Mouse (Mus musculus) limb, embryonic 12.5 days (tissue): ENCODE data around the gene Bbs10. TPM values are rescaled to one million over a fixed set of nuclear protein-coding genes. Genes with fewer than 3 reads are reported as not detected.

Experiments
- ATAC-seq: fragments of 200-750 bp; cut with Nextera tagmentation; 2 replicates; pipeline ENCODE4 v1.8.0; 2017; ENCODE audit warnings: low read depth, moderate TSS enrichment; ENCODE audit not compliant: insufficient number of reproducible peaks, insufficient read depth, low FRiP score, low TSS enrichment
- H3K27ac ChIP-seq: fragments of 300-500 bp; sonication (generic); 2 replicates; pipeline ENCODE4 v1.5.1; 2016; ENCODE audit warnings: mild to moderate bottlenecking, moderate library complexity
- H3K27me3 ChIP-seq: fragments of 300-500 bp; sonication (generic); 2 replicates; pipeline ENCODE4 v1.6.1; 2016; ENCODE audit warnings: mild to moderate bottlenecking, moderate library complexity
- H3K36me3 ChIP-seq: fragments of 300-500 bp; sonication (generic); 2 replicates; pipeline ENCODE4 v1.6.1; 2016; ENCODE audit warnings: mild to moderate bottlenecking, moderate library complexity
- H3K4me1 ChIP-seq: fragments of 300-500 bp; sonication (generic); replicated peaks from 2 replicates; pipeline ENCODE4 v1.6.1; 2016
- H3K4me2 ChIP-seq: fragments of 300-500 bp; sonication (generic); 2 replicates; pipeline ENCODE4 v1.6.1; 2016; ENCODE audit warnings: mild to moderate bottlenecking, moderate library complexity
- H3K4me3 ChIP-seq: fragments of 300-500 bp; sonication (generic); replicated peaks from 2 replicates; pipeline ENCODE4 v1.5.1; 2016; ENCODE audit warnings: mild to moderate bottlenecking
- H3K9ac ChIP-seq: fragments of 300-500 bp; sonication (generic); replicated peaks from 2 replicates; pipeline ENCODE4 v1.6.1; 2016; ENCODE audit warnings: mild to moderate bottlenecking, moderate library complexity
- H3K9me3 ChIP-seq: fragments of 300-500 bp; sonication (generic); 2 replicates; pipeline ENCODE4 v1.6.1; 2016; ENCODE audit warnings: mild to moderate bottlenecking, moderate library complexity
- WGBS: fragments of 180-500 bp; shearing (Covaris S2); methylation state at CpG from one replicate; pipeline ENCODE4 v1.1.7; 2016; 5-methylcytosine and 5-hydroxymethylcytosine counted together
- polyA plus RNA-seq: library from polyadenylated mRNA; unstranded; fragments of >200 nt; fragmentation: Nextera tagmentation; extraction: Ambion mirVana; gene quantifications from 2 replicates; pipeline ENCODE4 v1.2.1, GENCODE M21; 2016

Gene Bbs10
- polyA plus RNA-seq, 1 experiment from 2014 or later, result 6.8 TPM

DNA sequence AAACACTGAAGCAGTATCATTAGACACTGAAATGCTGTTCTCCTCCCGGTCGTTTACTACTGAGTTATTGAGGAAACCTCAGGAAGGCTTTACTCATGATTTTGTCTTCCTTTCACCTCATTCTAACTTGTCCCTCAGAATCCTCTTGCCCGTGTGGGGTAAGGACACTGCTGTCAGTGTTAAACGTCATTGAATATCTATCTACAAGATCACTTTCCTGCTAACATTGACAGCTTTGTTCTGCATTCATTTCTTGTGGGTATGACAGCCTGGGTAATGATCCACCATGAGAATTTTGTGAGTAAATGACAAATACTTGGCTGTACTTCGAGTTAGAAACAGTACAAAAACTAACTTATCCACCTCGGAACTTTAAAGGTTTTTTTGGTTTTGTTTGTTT lies 848 bp upstream of the Bbs10 start:
- Histone ChIP-seq H3K4me3 (peak overlapping the region; percentile 68), H3K9me3 (no peaks in the 10 kb centered on the region), H3K4me2 (peak overlapping the region; percentile 55), H3K36me3 (peaks cover 13% of the 10 kb centered on the region), H3K27me3 (no peaks in the 10 kb centered on the region), H3K4me1 (0 out of 2 replicates have a peak, but pooled peaks cover 5% of the 10 kb centered on the region), H3K27ac (no peak overlapping the region), H3K9ac (no peak overlapping the region)
- 51% methylated on average over 6 of the region's 6 CpGs for WGBS
- no peak for ATAC-seq

DNA sequence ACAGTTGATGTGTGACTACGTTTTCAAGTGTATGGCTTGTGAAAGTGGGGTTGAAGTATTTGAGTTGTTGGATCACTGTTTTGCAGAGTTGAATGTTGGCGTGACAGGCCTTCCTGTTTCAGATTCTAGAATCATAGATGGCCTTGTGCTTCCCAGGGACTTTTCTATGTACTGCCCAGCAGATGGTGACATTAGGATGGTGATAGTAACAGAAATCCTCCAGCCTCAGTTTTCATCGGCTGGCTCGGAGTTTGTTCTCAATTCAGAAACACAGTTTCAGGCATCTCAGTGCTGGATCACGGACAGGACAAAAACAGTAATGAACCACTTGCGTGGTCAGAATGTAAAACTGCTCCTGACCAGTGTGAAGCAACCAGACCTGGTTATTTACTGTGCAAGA lies 1.1 kb downstream of the Bbs10 start:
- no peak for ATAC-seq
- 0 out of 2 replicates have a peak overlapping the region, but pooled peaks have one; percentile 55 for H3K4me2 ChIP-seq
- H3K27ac ChIP-seq, result no peak overlapping the region

DNA sequence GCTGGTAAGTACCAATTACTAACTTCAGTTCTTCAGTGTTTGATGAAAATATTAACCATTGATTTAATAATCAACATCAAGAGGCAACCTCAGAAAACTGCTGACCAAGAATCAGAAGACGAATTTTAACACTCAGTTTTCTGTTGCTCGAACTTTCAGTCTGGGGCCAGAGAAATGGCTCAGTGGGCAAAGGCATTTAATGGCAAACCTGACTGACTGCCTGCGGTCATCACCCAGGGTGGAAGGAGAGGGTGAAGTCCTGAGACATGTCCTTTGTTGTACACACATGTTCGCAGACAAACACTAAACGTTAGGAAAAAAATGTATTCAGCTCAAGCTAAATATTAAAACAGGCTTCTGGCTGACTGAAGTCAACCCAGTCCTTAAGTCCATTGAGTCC lies 2.6 kb downstream of the Bbs10 start:
- Histone ChIP-seq H3K36me3 (peaks cover 8% of the 10 kb centered on the region; the same call in 1 of the 2 replicates), H3K27me3 (no peaks in the 10 kb centered on the region), H3K4me2 (no peak overlapping the region), H3K4me1 (0 out of 2 replicates have a peak, but pooled peaks cover 5% of the 10 kb centered on the region), H3K9ac (no peak overlapping the region), H3K9me3 (no peaks in the 10 kb centered on the region), H3K27ac (no peak overlapping the region), H3K4me3 (no peak overlapping the region)
- ATAC-seq, result no peak
- 93% methylated on average over 5 of the region's 5 CpGs for WGBS

More for the DNA sequence above, 1.1 kb downstream of the Bbs10 start:
- Histone ChIP-seq H3K9ac (no peak overlapping the region), H3K36me3 (peaks cover 8% of the 10 kb centered on the region; the same call in 1 of the 2 replicates), H3K4me1 (0 out of 2 replicates have a peak, but pooled peaks cover 5% of the 10 kb centered on the region), H3K4me3 (0 out of 2 replicates have a peak overlapping the region, but pooled peaks have one; percentile 5), H3K9me3 (no peaks in the 10 kb centered on the region), H3K27me3 (no peaks in the 10 kb centered on the region)
- WGBS, result 90% methylated on average over 6 of the region's 6 CpGs

DNA sequence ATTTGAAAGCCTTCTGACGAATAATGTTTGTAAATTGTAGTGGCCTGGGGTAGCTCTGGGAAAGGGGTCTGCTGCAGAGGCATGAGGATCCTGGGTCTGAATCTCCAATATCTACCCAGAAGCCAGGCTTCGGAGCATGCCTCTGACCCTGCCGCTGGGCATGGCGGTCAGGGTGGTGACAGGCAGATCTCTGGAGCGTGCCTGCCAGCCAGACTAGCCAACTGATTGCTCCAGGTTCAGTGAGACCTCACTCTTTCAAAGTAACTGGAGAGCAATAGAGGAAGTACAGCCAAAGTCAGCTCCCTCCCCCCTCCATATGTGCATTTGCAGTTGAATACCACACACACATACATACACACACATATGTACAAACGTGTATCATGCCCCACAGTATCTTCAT lies 4.0 kb downstream of the Bbs10 start:
- H3K27me3 ChIP-seq, result no peaks in the 10 kb centered on the region
- no peak overlapping the region for H3K4me2 ChIP-seq
- H3K4me1 ChIP-seq, result 0 out of 2 replicates have a peak, but pooled peaks cover 5% of the 10 kb centered on the region
- no peak overlapping the region for H3K27ac ChIP-seq
- no peaks in the 10 kb centered on the region for H3K9me3 ChIP-seq
- no peak overlapping the region for H3K9ac ChIP-seq
- no peak for ATAC-seq
- H3K4me3 ChIP-seq, result no peak overlapping the region
- H3K36me3 ChIP-seq, result peaks cover 8% of the 10 kb centered on the region; the same call in 1 of the 2 replicates
- 86% methylated on average over 6 of the region's 6 CpGs for WGBS

DNA sequence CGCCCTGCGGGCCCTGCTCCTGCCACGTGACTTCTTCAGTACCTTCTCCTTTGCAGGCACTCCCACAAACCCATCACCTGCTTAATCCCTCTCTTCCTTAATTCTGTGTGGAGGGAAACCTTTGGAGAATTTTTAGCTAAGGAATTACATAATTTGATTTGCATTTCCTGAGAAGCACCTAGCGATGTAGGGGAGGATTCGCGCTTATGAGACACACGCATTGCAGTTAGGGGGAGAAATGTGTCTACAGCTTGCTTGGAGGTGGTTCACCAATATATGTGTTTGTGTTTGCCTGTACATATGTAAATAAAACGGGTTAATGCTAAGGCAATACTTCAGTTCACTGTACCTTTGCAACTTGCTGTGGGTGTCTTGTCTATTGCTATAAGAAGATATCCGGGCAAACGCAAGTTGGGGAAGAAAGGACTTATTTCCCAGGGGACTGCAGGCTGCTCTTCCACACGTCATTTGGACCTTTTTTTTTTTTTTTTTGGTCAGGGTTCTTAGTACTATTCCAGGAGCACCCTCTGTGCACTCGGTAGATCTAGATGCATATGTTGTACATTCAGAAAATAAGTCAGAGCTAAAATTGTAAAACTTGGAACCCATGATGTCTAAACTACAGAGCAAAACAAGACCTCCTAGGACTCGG lies 10.5 kb downstream of the Bbs10 start:
- WGBS, result 90% methylated on average over 13 of the region's 13 CpGs
- Histone ChIP-seq H3K9me3 (no peaks in the 10 kb centered on the region), H3K27me3 (no peaks in the 10 kb centered on the region), H3K36me3 (no peaks in the 10 kb centered on the region), H3K27ac (no peak overlapping the region), H3K4me1 (no peaks in the 10 kb centered on the region), H3K4me3 (no peak overlapping the region), H3K9ac (no peak overlapping the region), H3K4me2 (no peak overlapping the region)
- ATAC-seq, result no peak

DNA sequence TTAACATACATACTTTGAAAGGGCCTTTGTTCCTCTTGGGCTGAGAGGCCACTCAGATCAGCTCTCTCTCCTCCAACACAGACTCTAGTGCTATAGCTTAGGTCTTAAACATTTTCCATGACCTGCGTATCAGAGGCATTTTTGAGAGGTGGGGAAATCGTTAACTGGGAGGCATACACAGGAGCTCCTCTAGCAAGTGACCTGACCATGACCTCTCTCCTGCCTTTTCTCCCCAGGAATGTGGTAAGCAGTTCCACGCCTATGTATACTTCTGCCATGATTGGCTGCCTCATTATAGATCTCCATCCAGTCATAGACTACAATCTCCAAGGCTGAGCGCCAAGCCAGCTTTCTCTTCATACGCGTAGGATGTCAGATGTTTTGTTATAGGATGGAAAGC lies 14.8 kb downstream of the Bbs10 start:
- H3K9me3 ChIP-seq, result no peaks in the 10 kb centered on the region
- no peaks in the 10 kb centered on the region; the same call in none of the 2 replicates for H3K4me1 ChIP-seq
- no peak overlapping the region for H3K4me2 ChIP-seq
- WGBS, result 69% methylated on average over 6 of the region's 6 CpGs
- H3K27ac ChIP-seq, result no peak overlapping the region
- no peaks in the 10 kb centered on the region for H3K36me3 ChIP-seq
- H3K4me3 ChIP-seq, result no peak overlapping the region
- ATAC-seq, result 0 out of 2 replicates have a peak, but pooled peaks have one; percentile 10
- no peak overlapping the region for H3K9ac ChIP-seq
- no peaks in the 10 kb centered on the region for H3K27me3 ChIP-seq

DNA sequence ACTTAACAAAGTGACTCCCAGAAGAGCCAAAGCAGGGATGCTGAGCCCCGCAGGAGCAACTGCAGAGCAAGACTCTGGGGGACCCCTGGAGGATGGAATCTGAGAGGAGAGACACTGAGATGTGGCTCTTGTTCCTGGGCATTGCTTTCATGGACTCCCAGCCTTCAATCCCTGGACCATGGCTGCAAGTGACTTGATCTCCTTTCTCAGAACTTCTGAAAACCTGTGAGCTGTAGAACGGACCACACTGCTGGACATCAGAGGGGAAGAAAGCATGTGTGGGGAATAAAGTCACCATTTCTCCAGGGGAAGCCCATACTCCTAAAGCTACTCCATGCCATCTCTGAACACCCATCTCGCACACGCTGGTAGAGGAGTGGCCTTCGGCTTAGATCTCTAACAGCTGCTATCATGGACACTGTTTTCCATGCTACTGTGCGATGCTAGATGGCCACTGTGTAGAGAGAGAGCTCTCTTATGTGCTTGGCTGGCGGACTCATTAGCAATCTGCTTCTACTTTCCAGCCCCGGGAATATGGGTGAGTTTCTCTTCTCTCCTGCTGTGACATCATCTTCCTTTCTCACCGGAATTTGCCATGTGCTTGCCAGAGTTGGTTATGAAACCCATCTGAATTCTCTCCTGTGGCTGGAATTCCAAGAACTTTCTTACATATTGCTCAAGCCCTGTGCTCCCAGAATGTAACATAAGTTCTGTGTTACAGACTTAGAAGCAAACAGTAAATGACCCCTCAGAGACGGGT lies 16.3 kb downstream of the Bbs10 start:
- Histone ChIP-seq H3K4me3 (no peak overlapping the region), H3K4me2 (no peak overlapping the region), H3K9me3 (no peaks in the 10 kb centered on the region), H3K9ac (no peak overlapping the region), H3K36me3 (no peaks in the 10 kb centered on the region), H3K27me3 (no peaks in the 10 kb centered on the region), H3K27ac (no peak overlapping the region), H3K4me1 (no peaks in the 10 kb centered on the region; the same call in none of the 2 replicates)
- 71% methylated on average over 10 of the region's 10 CpGs for WGBS
- ATAC-seq, result no peak

DNA sequence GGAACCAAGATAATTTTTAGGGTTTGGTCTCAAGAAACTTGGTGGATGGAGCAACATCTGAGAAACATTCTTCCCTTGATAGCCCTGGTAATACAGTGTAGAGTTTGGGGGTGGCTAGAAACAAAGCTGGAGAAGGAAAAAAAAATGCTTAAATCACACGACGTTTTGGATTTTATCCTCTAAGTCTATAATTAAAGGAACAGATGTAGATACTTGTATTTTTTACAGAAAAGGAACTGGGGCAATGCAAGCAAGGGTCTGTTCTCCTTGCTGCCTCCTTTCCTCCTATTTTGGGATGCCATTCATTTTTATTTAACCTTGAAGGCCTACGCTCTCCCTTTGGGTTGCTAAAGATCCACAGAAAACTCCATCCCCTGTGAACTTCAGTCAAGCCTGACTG lies 17.5 kb downstream of the Bbs10 start:
- Histone ChIP-seq H3K4me3 (no peak overlapping the region), H3K27ac (no peak overlapping the region), H3K27me3 (no peaks in the 10 kb centered on the region), H3K4me2 (no peak overlapping the region), H3K9ac (no peak overlapping the region), H3K4me1 (no peaks in the 10 kb centered on the region; the same call in none of the 2 replicates), H3K36me3 (no peaks in the 10 kb centered on the region), H3K9me3 (no peaks in the 10 kb centered on the region)
- WGBS, result 79% methylated on average over 3 of the region's 3 CpGs
- ATAC-seq, result no peak

DNA sequence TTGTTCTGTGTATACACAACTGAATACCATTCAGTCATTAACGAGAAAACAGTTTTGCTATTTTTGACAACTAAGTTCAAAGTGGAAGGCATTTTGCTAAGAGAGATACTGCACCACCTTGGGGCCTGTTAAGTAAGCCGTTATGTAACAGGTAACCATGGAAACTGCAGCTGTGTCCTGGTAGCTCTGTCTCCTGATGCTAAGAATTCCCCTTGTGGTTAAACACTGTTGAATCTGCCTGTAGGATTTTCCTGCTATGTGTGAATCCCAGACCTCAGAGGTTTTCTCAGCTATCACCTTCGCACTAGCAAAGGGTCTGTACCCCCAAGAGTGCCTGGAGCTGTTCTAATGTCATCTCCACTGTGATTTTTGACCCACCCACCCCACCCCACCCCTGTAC lies 19.5 kb downstream of the Bbs10 start:
- no peak for ATAC-seq
- H3K4me2 ChIP-seq, result no peak overlapping the region
- no peaks in the 10 kb centered on the region; the same call in none of the 2 replicates for H3K4me1 ChIP-seq
- H3K9me3 ChIP-seq, result no peaks in the 10 kb centered on the region
- 69% methylated on average over 3 of the region's 3 CpGs for WGBS
- no peak overlapping the region for H3K9ac ChIP-seq
- H3K27me3 ChIP-seq, result no peaks in the 10 kb centered on the region
- H3K36me3 ChIP-seq, result no peaks in the 10 kb centered on the region
- no peak overlapping the region for H3K27ac ChIP-seq
- no peak overlapping the region for H3K4me3 ChIP-seq

DNA sequence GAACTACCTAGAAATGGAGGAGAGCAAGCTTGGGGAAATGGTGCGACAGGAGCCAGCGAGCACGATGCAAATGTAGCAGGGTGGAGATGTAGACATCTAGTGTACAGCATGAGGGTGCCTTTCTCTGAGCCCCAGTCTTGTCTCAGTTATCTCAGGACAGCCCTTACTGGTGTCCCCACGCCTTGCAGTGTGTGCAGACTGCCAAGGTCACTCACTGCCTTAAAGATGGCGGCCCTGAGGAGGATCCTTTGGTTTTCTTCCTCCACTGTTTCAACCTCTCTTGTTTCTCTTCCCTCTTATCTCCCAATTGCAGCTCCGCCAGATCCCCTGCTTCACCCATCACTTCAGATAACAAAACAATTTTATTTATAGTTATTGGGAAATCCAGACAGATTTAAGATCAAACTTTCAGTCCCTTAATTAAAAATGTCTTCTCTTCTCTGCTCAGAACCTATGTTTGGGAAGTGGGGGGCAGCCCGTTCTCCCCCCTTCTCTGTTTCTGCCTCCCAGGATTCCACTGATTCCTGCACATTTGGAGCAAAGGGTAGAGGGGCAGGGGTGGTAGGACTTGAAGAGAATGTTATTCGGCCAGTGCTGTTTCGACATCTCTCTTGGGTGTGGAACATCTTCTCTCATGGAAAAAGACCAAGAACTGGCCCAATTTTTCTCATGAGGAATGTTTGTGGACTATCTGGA lies 20.5 kb downstream of the Bbs10 start:
- Histone ChIP-seq H3K4me2 (no peak overlapping the region), H3K9ac (no peak overlapping the region), H3K4me3 (no peak overlapping the region), H3K27ac (no peak overlapping the region), H3K4me1 (no peaks in the 10 kb centered on the region; the same call in none of the 2 replicates), H3K36me3 (no peaks in the 10 kb centered on the region), H3K9me3 (no peaks in the 10 kb centered on the region), H3K27me3 (no peaks in the 10 kb centered on the region)
- no peak for ATAC-seq
- 82% methylated on average over 9 of the region's 9 CpGs for whole genome bisulfite sequencing

DNA sequence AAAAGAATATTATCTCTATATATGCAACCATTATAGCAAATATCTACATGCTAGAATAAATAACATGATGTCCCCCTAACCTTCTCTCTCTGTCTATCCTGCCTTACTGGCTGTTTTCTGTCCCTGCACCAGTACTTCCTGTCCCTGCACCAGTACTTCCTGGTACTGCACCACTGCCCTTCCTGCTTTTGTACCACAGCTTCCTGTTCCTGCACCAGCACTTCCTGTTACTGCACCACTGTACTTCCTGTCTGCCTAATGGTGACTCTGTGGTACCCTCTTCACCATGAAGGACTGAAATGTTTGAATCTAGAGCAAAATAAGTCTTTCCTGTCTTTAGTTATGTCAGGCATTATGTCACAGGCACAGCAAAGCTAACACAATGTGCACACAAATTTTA lies 22.1 kb downstream of the Bbs10 start:
- H3K36me3 ChIP-seq, result no peaks in the 10 kb centered on the region
- no peaks in the 10 kb centered on the region; the same call in 1 of the 2 replicates for H3K27me3 ChIP-seq
- H3K4me1 ChIP-seq, result no peaks in the 10 kb centered on the region
- ATAC-seq, result no peak
- no peaks in the 10 kb centered on the region for H3K9me3 ChIP-seq
- no peak overlapping the region for H3K9ac ChIP-seq
- H3K4me3 ChIP-seq, result no peak overlapping the region
- no peak overlapping the region for H3K4me2 ChIP-seq
- no peak overlapping the region for H3K27ac ChIP-seq
